Mouse (Mus musculus) stomach, postnatal 0 days (tissue): ENCODE measurements around the gene Bcas3. TPM values are rescaled to one million over a fixed set of nuclear protein-coding genes. Genes with fewer than 3 reads are reported as not detected.

ENCODE experiments used
- ATAC-seq: fragments of 200-750 bp; cut with Nextera tagmentation; 2 replicates; pipeline ENCODE4 v1.8.0; 2017; ENCODE audit not compliant: low FRiP score, low TSS enrichment
- DNase-seq: peaks from one replicate; pipeline ENCODE4 v3.0.0-alpha.2; 2016; ENCODE audit warnings: low spot score
- H3K27ac ChIP-seq: fragments of 300-500 bp; sonication (generic); replicated peaks from 2 replicates; pipeline ENCODE4 v1.5.1; 2014; ENCODE audit warnings: mild to moderate bottlenecking, control low read depth
- H3K27me3 ChIP-seq: fragments of 300-500 bp; sonication (generic); 2 replicates; pipeline ENCODE4 v1.6.1; 2014; ENCODE audit warnings: low read length; ENCODE audit not compliant: control insufficient read depth, insufficient read depth
- H3K36me3 ChIP-seq: fragments of 300-500 bp; sonication (generic); 2 replicates; pipeline ENCODE4 v1.6.1; 2014; ENCODE audit warnings: low read length, mixed read lengths; ENCODE audit not compliant: control insufficient read depth, insufficient read depth
- H3K4me1 ChIP-seq: fragments of 300-500 bp; sonication (generic); replicated peaks from 2 replicates; pipeline ENCODE4 v1.6.1; 2014; ENCODE audit warnings: antibody characterized with exemption; ENCODE audit not compliant: control insufficient read depth, insufficient read depth
- H3K4me2 ChIP-seq: fragments of 300-500 bp; sonication (generic); replicated peaks from 2 replicates; pipeline ENCODE4 v1.6.1; 2014; ENCODE audit warnings: low read depth, mild to moderate bottlenecking, control low read depth, moderate library complexity
- H3K4me3 ChIP-seq: fragments of 300-500 bp; sonication (generic); 2 replicates; pipeline ENCODE4 v1.5.1; 2014; ENCODE audit warnings: low read depth, low read length, control low read depth
- H3K9ac ChIP-seq: fragments of 300-500 bp; sonication (generic); 2 replicates; pipeline ENCODE4 v1.6.1; 2014; ENCODE audit warnings: mild to moderate bottlenecking, low read length, control low read depth, mixed read lengths
- H3K9me3 ChIP-seq: fragments of 300-500 bp; sonication (generic); 2 replicates; pipeline ENCODE4 v1.6.1; 2016; ENCODE audit warnings: low read length; ENCODE audit not compliant: control insufficient read depth
- CTCF ChIP-seq: IDR thresholded peaks from 2 replicates; pipeline ENCODE4 v1.5.1; 2016; ENCODE audit warnings: antibody characterized with exemption, low read depth, mild to moderate bottlenecking, moderate library complexity
- EP300 ChIP-seq: optimal IDR thresholded peaks from 2 replicates; pipeline ENCODE3; 2016; ENCODE audit warnings: antibody characterized with exemption
- WGBS: fragments of 180-500 bp; shearing (Covaris S2); extraction: QIAGEN DNeasy Blood & Tissue Kit; methylation state at CpG from one replicate; pipeline ENCODE4 v1.1.7; 2014; 5-methylcytosine and 5-hydroxymethylcytosine counted together
- microRNA-seq: library from miRNA; unstranded; fragments of <30 nt; microRNA quantifications from one replicate; pipeline ENCODE4, GENCODE M21; 2016
- polyA plus RNA-seq: library from polyadenylated mRNA; unstranded; fragments of >200 nt; fragmentation: Nextera tagmentation; extraction: Ambion mirVana; gene quantifications from 2 replicates; pipeline ENCODE4 v1.2.1, GENCODE M21; 2015

The Bcas3 gene
- polyA plus RNA-seq, 1 experiment from 2014 or later, result 16.5 TPM

DNA sequence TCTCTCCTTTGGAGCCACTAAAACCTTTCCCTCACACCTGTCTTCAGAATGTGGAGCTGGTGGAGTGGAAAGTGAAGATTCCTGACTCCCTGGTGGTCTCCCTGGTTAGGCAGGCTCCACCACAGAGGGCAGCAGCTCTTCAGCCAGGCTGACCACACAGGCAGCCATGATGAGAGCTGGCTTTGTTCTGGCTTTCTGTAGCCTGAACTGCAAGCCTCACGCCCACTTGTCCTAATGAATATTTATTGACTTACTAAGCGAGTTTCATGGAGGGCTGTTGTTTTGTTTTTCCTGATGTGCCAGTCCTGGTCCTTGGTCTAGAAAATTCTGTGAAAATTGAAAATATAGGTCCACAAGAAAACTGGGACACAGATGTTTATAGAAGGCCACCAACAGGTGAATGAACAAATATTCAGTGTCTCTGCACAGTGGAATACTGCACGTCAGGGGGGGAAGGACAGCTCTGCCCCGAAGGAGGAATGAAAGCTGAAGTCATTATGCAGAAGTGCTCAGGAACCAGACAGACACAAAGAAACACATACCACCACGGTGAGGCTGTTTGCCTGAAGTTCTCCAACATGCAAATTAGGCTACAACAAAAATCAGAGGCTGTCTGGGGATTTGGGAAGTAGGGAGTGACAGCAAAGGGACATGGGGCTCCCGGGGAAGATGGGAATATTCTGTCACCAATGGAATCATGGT lies 505.2 kb downstream of the Bcas3 start:
- H3K27me3 ChIP-seq, result no peaks in the 10 kb centered on the region
- H3K9ac ChIP-seq, result no peak overlapping the region
- no peaks in the 10 kb centered on the region for H3K4me1 ChIP-seq
- TF ChIP-seq CTCF (no peak), EP300 (no peak)
- ATAC-seq, result no peak
- no peaks in the 10 kb centered on the region for H3K9me3 ChIP-seq
- no peak for DNase-seq
- H3K36me3 ChIP-seq, result no peaks in the 10 kb centered on the region
- no peak overlapping the region for H3K4me2 ChIP-seq
- 37% methylated on average over 6 of the region's 6 CpGs for WGBS
- H3K27ac ChIP-seq, result no peak overlapping the region
- no peak overlapping the region for H3K4me3 ChIP-seq

DNA sequence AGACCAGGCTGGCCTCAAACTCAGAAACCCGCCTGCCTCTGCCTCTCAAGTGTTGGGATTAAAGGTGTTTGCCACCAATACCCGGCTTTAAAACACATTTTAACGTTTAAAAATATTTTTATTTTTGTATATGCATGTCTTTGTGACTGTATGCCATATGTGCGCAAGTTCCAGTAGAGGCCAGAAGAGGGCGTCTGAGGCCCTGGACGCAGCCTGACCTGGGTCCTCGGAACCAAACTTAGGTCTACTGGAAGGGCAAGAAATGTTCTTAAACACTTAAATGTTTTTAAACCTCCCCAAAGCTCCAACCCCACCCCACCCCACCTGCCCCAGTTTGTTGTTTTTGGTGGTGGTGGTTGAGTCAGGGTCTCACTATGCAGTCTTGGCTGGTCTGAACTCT lies 511.4 kb downstream of the Bcas3 start:
- ATAC-seq, result no peak
- Histone ChIP-seq H3K4me3 (no peak overlapping the region), H3K4me1 (no peaks in the 10 kb centered on the region), H3K9ac (no peak overlapping the region), H3K4me2 (no peak overlapping the region), H3K36me3 (no peaks in the 10 kb centered on the region), H3K9me3 (no peaks in the 10 kb centered on the region), H3K27ac (no peak overlapping the region), H3K27me3 (no peaks in the 10 kb centered on the region)
- TF ChIP-seq CTCF, result peak; percentile 61
- TF ChIP-seq EP300, result no peak
- 39% methylated on average over 7 of the region's 7 CpGs for WGBS
- no peak for DNase-seq

Small RNA genes within 50 kb of the gene (microRNA-seq; reads per million reads assigned to microRNA genes)
- gene Mir5110, result not detected

Other genes starting within 250 kb of the Bcas3 start
- 3.0 and 3.4 TPM in 2 replicates for gene Usp32, start 213.0 kb upstream of the Bcas3 start, polyA plus RNA-seq
- gene 1700125H20Rik, start 182.8 kb upstream of the Bcas3 start, polyA plus RNA-seq, result 0.19 TPM in 1 of 2 replicates, not detected in the other
- 23.1 and 24.2 TPM in 2 replicates for gene Appbp2, start 118.0 kb upstream of the Bcas3 start, polyA plus RNA-seq
- gene Ppm1d, start 41.9 kb upstream of the Bcas3 start, polyA plus RNA-seq, result 11.0 and 12.4 TPM in 2 replicates